In genomic region chr13:38269055-38269692, GRCm38 (mm10) we compare ENCODE assay signal across 18 mouse cellular contexts.
"Had no signal": no experiment of that assay in that cellular context is flagged by ENCODE, and none has a peak within 500 bp of the region (broad histone marks: within the 10 kb centered on the region; RNA-seq: fewer than 3 reads in every experiment).

No protein-coding gene starts in this region.

- DNase-seq: gastrocnemius, adult 2 months; gastrocnemius, postnatal 10 days; gastrocnemius, postnatal 25 days; heart, adult 11 months; heart, adult 2 months; heart, postnatal 14 days; heart, postnatal 36 days; kidney, adult 18-20 months; kidney, adult 8-10 months; kidney, postnatal 10 days; kidney, postnatal 25 days; kidney, postnatal 4 days; liver; liver, embryonic 13.5 days had no signal

- ATAC-seq: hindbrain, postnatal 0 days; inflammation-experienced regulatory T-cells, adult 6 months; intestine, embryonic 15.5 days; intestine, postnatal 0 days had no signal
